Comparison of ENCODE assay signal across 8 mouse cellular contexts in genomic region chrX:71647958-71648357, GRCm38 (mm10). TPM values are rescaled to one million over a fixed set of nuclear protein-coding genes. Genes with fewer than 3 reads are reported as not detected.
DNase-seq lines count a peak whose midpoint lies in the region; ATAC-seq and TF ChIP-seq lines count a peak whose summit lies in the region.
"Had no signal": no experiment of that assay in that cellular context is flagged by ENCODE, and none has a peak within 500 bp of the region (broad histone marks: within the 10 kb centered on the region; RNA-seq: fewer than 3 reads in every experiment).

No protein-coding gene starts in this region.

- H3K9ac ChIP-seq in forebrain, embryonic 15.5 days (replicated peaks): no peak overlapping the region
- H3K9ac ChIP-seq in kidney, postnatal 0 days (ENCODE audit: low read depth, low read length): no peak overlapping the region
- no peak overlapping the region for H3K9ac ChIP-seq in liver, postnatal 0 days (replicated peaks)
- H3K9ac ChIP-seq: heart, embryonic 15.5 days had no signal

- peak; percentile 51; the same call in 1 of the 2 replicates for ATAC-seq in forebrain, embryonic 15.5 days (replicated peaks)
- ATAC-seq in kidney, postnatal 0 days (replicated peaks; ENCODE audit: low FRiP score, low read depth): no peak
- ATAC-seq in liver, postnatal 0 days: no peak

- peak; percentile 84 for TF ChIP-seq CTCF in kidney, postnatal 0 days (IDR thresholded peaks at IDR 0.05; ENCODE audit: low read depth)
- peak; percentile 81 for TF ChIP-seq CTCF in liver, postnatal 0 days (IDR thresholded peaks at IDR 0.05; ENCODE audit: low read depth)

- H3K27me3 ChIP-seq in forebrain, embryonic 15.5 days: no peaks in the 10 kb centered on the region
- H3K27me3 ChIP-seq in kidney, postnatal 0 days (ENCODE audit: insufficient read depth, low read length): no peaks in the 10 kb centered on the region
- no peaks in the 10 kb centered on the region for H3K27me3 ChIP-seq in liver, postnatal 0 days (ENCODE audit: insufficient read depth, low read length)

- no peaks in the 10 kb centered on the region for H3K9me3 ChIP-seq in forebrain, embryonic 15.5 days
- H3K9me3 ChIP-seq in kidney, postnatal 0 days (replicated peaks; ENCODE audit: low read length): no peaks in the 10 kb centered on the region
- H3K9me3 ChIP-seq in liver, postnatal 0 days (ENCODE audit: low read length): no peaks in the 10 kb centered on the region
- H3K9me3 ChIP-seq: heart, embryonic 15.5 days had no signal

- H3K4me1 ChIP-seq in forebrain, embryonic 15.5 days: peaks cover 17% of the 10 kb centered on the region
- no peaks in the 10 kb centered on the region for H3K4me1 ChIP-seq in kidney, postnatal 0 days (replicated peaks; ENCODE audit: insufficient read depth, low read length)
- H3K4me1 ChIP-seq in liver, postnatal 0 days (ENCODE audit: insufficient read depth): no peaks in the 10 kb centered on the region
- H3K4me1 ChIP-seq: heart, embryonic 15.5 days had no signal

- H3K27ac ChIP-seq in forebrain, embryonic 15.5 days (replicated peaks): no peak overlapping the region
- H3K27ac ChIP-seq in kidney, postnatal 0 days: no peak overlapping the region
- H3K27ac ChIP-seq in liver, postnatal 0 days (ENCODE audit: low read depth): no peak overlapping the region
- H3K27ac ChIP-seq: heart, embryonic 15.5 days had no signal

- no peak overlapping the region for H3K4me2 ChIP-seq in forebrain, embryonic 15.5 days (replicated peaks)
- no peak overlapping the region for H3K4me2 ChIP-seq in kidney, postnatal 0 days (ENCODE audit: low read length)
- no peak overlapping the region for H3K4me2 ChIP-seq in liver, postnatal 0 days (ENCODE audit: low read depth, low read length)
- H3K4me2 ChIP-seq: heart, embryonic 15.5 days had no signal

- no peak overlapping the region for H3K4me3 ChIP-seq in forebrain, embryonic 15.5 days
- H3K4me3 ChIP-seq in kidney, postnatal 0 days (replicated peaks; ENCODE audit: low read depth, low read length): no peak overlapping the region
- H3K4me3 ChIP-seq in liver, postnatal 0 days (ENCODE audit: low read depth, low read length): no peak overlapping the region
- H3K4me3 ChIP-seq: heart, embryonic 15.5 days had no signal

- peak; percentile 77 for DNase-seq in 3T3-L1 (ENCODE audit: low read depth, low spot score)
- DNase-seq in CD8-positive naive resting alpha-beta T cell, adult 2 months (ENCODE audit: low read depth in 2 of 2, low spot score in 2 of 2): peak; percentile 0 to 4
- DNase-seq in c-Kit-negative CD71-positive TER-119-positive erythroid progenitor cells, embryonic 14.5 days (ENCODE audit: low read depth, low spot score): peak; percentile 3
- peak; percentile 63 for DNase-seq in kidney, postnatal 0 days (ENCODE audit: low spot score)
- peak; percentile 42 for DNase-seq in liver, postnatal 0 days
- peak; percentile 60 for DNase-seq in retina, postnatal 1 day

- no peak for TF ChIP-seq EP300 in liver, postnatal 0 days (IDR thresholded peaks at IDR 0.05; ENCODE audit: low read depth)

- 0% methylated on average over 6 of the region's 6 CpGs for whole genome bisulfite sequencing in forebrain, embryonic 15.5 days
- 0% methylated on average over 6 of the region's 6 CpGs for WGBS in kidney, postnatal 0 days
- 2% methylated on average over 6 of the region's 6 CpGs for WGBS in liver, postnatal 0 days (ENCODE audit: insufficient replicate concordance)

- no peaks in the 10 kb centered on the region for H3K36me3 ChIP-seq in forebrain, embryonic 15.5 days
- H3K36me3 ChIP-seq in kidney, postnatal 0 days (ENCODE audit: insufficient read depth, low read length): no peaks in the 10 kb centered on the region
- no peaks in the 10 kb centered on the region for H3K36me3 ChIP-seq in liver, postnatal 0 days (replicated peaks; ENCODE audit: insufficient read depth, low read length)
- H3K36me3 ChIP-seq: heart, embryonic 15.5 days had no signal

RNA-seq across cellular contexts. Expression of gene Gpr50, which starts 15.5 kb away (rescaled TPM):
- 0.64 and 3.7 TPM in 2 replicates for polyA plus RNA-seq in forebrain, embryonic 15.5 days (2015; fragmentation: Nextera tagmentation; extraction: Ambion mirVana)
- 0.26 TPM in 1 of 2 replicates, not detected in the other for polyA plus RNA-seq in kidney, postnatal 0 days (2015; fragmentation: Nextera tagmentation; extraction: Ambion mirVana)
- polyA plus RNA-seq in liver, postnatal 0 days (2015; fragmentation: Nextera tagmentation; extraction: Ambion mirVana): not detected in 2 replicates

Comparison
In these comparisons a context has a peak if more than half of its experiments do, and no peak if none do; other contexts are left out.
1. DNase-seq: peak in every context shown above with its lines; median percentile 77 in 3T3-L1; 63 in kidney, postnatal 0 days; 60 in retina, postnatal 1 day; 42 in liver, postnatal 0 days; 3 in c-Kit-negative CD71-positive TER-119-positive erythroid progenitor cells, embryonic 14.5 days; 2 in CD8-positive naive resting alpha-beta T cell, adult 2 months.